In the genomic region with DNA sequence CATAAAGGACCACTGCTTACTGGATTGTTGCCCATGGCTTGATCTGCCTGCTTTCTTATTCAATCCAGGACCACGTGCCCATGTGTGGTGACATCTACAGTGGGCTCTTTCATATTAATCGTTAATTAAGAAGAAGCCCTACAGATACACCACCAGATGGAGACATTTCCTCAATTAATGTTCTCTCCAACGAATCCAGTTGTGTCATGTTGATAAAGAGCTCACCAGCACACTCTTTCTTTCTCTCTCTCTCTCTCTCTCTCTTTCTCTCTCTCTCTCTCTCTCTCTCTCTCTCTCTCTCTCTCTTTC, we compare ENCODE assay signal across 9 mouse cellular contexts. TPM values are rescaled to one million over a fixed set of nuclear protein-coding genes. Genes with fewer than 3 reads are reported as not detected.
DNase-seq lines count a peak whose midpoint lies in the region; ATAC-seq and TF ChIP-seq lines count a peak whose summit lies in the region.
"Had no signal": no experiment of that assay in that cellular context is flagged by ENCODE, and none has a peak within 500 bp of the region (broad histone marks: within the 10 kb centered on the region; RNA-seq: fewer than 3 reads in every experiment).

No protein-coding gene starts in this region.

- no peaks in the 10 kb centered on the region for H3K27me3 ChIP-seq in liver, postnatal 0 days (ENCODE audit: insufficient read depth, low read length)
- no peaks in the 10 kb centered on the region for H3K27me3 ChIP-seq in liver, embryonic 11.5 days (replicated peaks; ENCODE audit: control insufficient read depth, insufficient read depth, low read length)
- H3K27me3 ChIP-seq in embryonic facial prominence, embryonic 14.5 days (replicated peaks; ENCODE audit: control insufficient read depth, insufficient read depth, low read length) = no peaks in the 10 kb centered on the region

- no peak for DNase-seq in cerebellum, postnatal 36 days
- no peak for DNase-seq in liver, postnatal 0 days
- no peak for DNase-seq in liver, embryonic 11.5 days (ENCODE audit: low spot score)
- peak; percentile 80 for DNase-seq in embryonic facial prominence, embryonic 14.5 days (ENCODE audit: low spot score)
- peak; percentile 10 for DNase-seq in kidney, postnatal 10 days
- peak; percentile 57 for DNase-seq in retina, postnatal 7 days (ENCODE audit: low read depth, low spot score)
- DNase-seq in adrenal gland, postnatal 36 days = no peak

- H3K4me3 ChIP-seq in liver, postnatal 0 days (ENCODE audit: low read depth, low read length) = no peak overlapping the region
- no peak overlapping the region for H3K4me3 ChIP-seq in liver, embryonic 11.5 days (ENCODE audit: low read depth, low read length)
- H3K4me3 ChIP-seq in embryonic facial prominence, embryonic 14.5 days (ENCODE audit: low read depth, low read length) = no peak overlapping the region

- H3K4me2 ChIP-seq in liver, postnatal 0 days (ENCODE audit: low read depth, low read length) = no peak overlapping the region
- H3K4me2 ChIP-seq in liver, embryonic 11.5 days = no peak overlapping the region
- peak overlapping the region; percentile 31; the same call in 1 of the 2 replicates for H3K4me2 ChIP-seq in embryonic facial prominence, embryonic 14.5 days (ENCODE audit: low read depth, low read length)

- 7% methylated on average over 3 of the region's 3 CpGs for whole genome bisulfite sequencing in liver, postnatal 0 days (ENCODE audit: insufficient replicate concordance)
- whole genome bisulfite sequencing in liver, embryonic 11.5 days = 13% methylated on average over 3 of the region's 3 CpGs
- 8% methylated on average over 3 of the region's 3 CpGs for WGBS in embryonic facial prominence, embryonic 14.5 days

- TF ChIP-seq EP300 in liver, postnatal 0 days (IDR thresholded peaks at IDR 0.05; ENCODE audit: low read depth) = no peak

- peak; percentile 64 for TF ChIP-seq CTCF in liver, postnatal 0 days (IDR thresholded peaks at IDR 0.05; ENCODE audit: low read depth)

- H3K9ac ChIP-seq in liver, postnatal 0 days (replicated peaks) = no peak overlapping the region
- no peak overlapping the region for H3K9ac ChIP-seq in liver, embryonic 11.5 days (ENCODE audit: low read depth, low read length)
- no peak overlapping the region for H3K9ac ChIP-seq in embryonic facial prominence, embryonic 14.5 days (ENCODE audit: low read depth, low read length)

- H3K4me1 ChIP-seq in liver, postnatal 0 days (ENCODE audit: insufficient read depth) = no peaks in the 10 kb centered on the region
- H3K4me1 ChIP-seq in liver, embryonic 11.5 days (replicated peaks; ENCODE audit: control insufficient read depth, insufficient read depth, low read length) = no peaks in the 10 kb centered on the region
- no peaks in the 10 kb centered on the region for H3K4me1 ChIP-seq in embryonic facial prominence, embryonic 14.5 days (ENCODE audit: control insufficient read depth, insufficient read depth, low read length)

- peak; percentile 82 for ATAC-seq in cerebellum, adult (ENCODE audit: insufficient number of reproducible peaks, low FRiP score, low TSS enrichment)
- ATAC-seq in liver, postnatal 0 days = no peak
- no peak for ATAC-seq in liver, embryonic 11.5 days (replicated peaks; ENCODE audit: low FRiP score)
- ATAC-seq in embryonic facial prominence, embryonic 14.5 days (ENCODE audit: low read depth) = peak; percentile 41; the same call in 1 of the 2 replicates

- H3K36me3 ChIP-seq in liver, postnatal 0 days (replicated peaks; ENCODE audit: insufficient read depth, low read length) = no peaks in the 10 kb centered on the region
- H3K36me3 ChIP-seq in liver, embryonic 11.5 days (ENCODE audit: control insufficient read depth, insufficient read depth, low read length) = no peaks in the 10 kb centered on the region
- H3K36me3 ChIP-seq in embryonic facial prominence, embryonic 14.5 days (ENCODE audit: control insufficient read depth, insufficient read depth, low read length) = no peaks in the 10 kb centered on the region

- H3K9me3 ChIP-seq in liver, postnatal 0 days (ENCODE audit: low read length) = no peaks in the 10 kb centered on the region
- no peaks in the 10 kb centered on the region for H3K9me3 ChIP-seq in liver, embryonic 11.5 days (ENCODE audit: control insufficient read depth, low read length)
- no peaks in the 10 kb centered on the region for H3K9me3 ChIP-seq in embryonic facial prominence, embryonic 14.5 days (ENCODE audit: control insufficient read depth, low read length)

- no peak overlapping the region for H3K27ac ChIP-seq in liver, postnatal 0 days (ENCODE audit: low read depth)
- H3K27ac ChIP-seq in liver, embryonic 11.5 days (ENCODE audit: low read depth, low read length) = no peak overlapping the region
- H3K27ac ChIP-seq in embryonic facial prominence, embryonic 14.5 days (replicated peaks; ENCODE audit: low read depth, low read length) = no peak overlapping the region

RNA-seq across cellular contexts. Expression of a gene that starts 17.9 kb away (rescaled TPM):
- polyA plus RNA-seq in liver, postnatal 0 days (2015; fragmentation: Nextera tagmentation; extraction: Ambion mirVana) = not detected in 2 replicates
- polyA plus RNA-seq in liver, embryonic 11.5 days (2014; fragmentation: Nextera tagmentation; extraction: Ambion mirVana) = not detected in 2 replicates
- 0.16 and 0.28 TPM in 2 replicates for polyA plus RNA-seq in embryonic facial prominence, embryonic 14.5 days (2014; fragmentation: Nextera tagmentation; extraction: Ambion mirVana)
- total RNA-seq in adrenal gland, postnatal 36 days (2021) = not detected

RNA-seq across cellular contexts. Expression of a gene that starts 53.0 kb away (rescaled TPM):
- not detected in 2 replicates for polyA plus RNA-seq in liver, postnatal 0 days (2015; fragmentation: Nextera tagmentation; extraction: Ambion mirVana)
- polyA plus RNA-seq in liver, embryonic 11.5 days (2014; fragmentation: Nextera tagmentation; extraction: Ambion mirVana) = not detected in 2 replicates
- not detected in 2 replicates for polyA plus RNA-seq in embryonic facial prominence, embryonic 14.5 days (2014; fragmentation: Nextera tagmentation; extraction: Ambion mirVana)
- total RNA-seq in adrenal gland, postnatal 36 days (2021) = not detected
- total RNA-seq: layer of hippocampus, postnatal 36 days had no signal

Comparison
In these comparisons a context has a peak if more than half of its experiments do, and no peak if none do; other contexts are left out.
1. ATAC-seq: peak in cerebellum, adult (single experiment) and embryonic facial prominence, embryonic 14.5 days (single experiment); none in liver, postnatal 0 days (single experiment) and liver, embryonic 11.5 days (single experiment).
2. DNase-seq: peak in embryonic facial prominence, embryonic 14.5 days (single experiment), kidney, postnatal 10 days (single experiment) and retina, postnatal 7 days (single experiment); none in cerebellum, postnatal 36 days (0 of 2), liver, postnatal 0 days (single experiment), liver, embryonic 11.5 days (single experiment) and adrenal gland, postnatal 36 days (0 of 2).